Mouse (Mus musculus) embryo, embryonic 9.5 days (tissue): ENCODE measurements at regions not wholly inside any gene's neighbourhood (a gene's known extent, or its start where the extent isn't known, plus 50 kb on each side); places are given as distances from the start of the nearest gene placed in this dataset.
A peak's percentile ranks its signal among the peaks of the same experiment; 100 is the strongest.

Source experiments
- DNase-seq: peaks from one replicate; pipeline ENCODE4 v3.0.0-alpha.2; 2017; ENCODE audit errors: extremely low spot score

DNA sequence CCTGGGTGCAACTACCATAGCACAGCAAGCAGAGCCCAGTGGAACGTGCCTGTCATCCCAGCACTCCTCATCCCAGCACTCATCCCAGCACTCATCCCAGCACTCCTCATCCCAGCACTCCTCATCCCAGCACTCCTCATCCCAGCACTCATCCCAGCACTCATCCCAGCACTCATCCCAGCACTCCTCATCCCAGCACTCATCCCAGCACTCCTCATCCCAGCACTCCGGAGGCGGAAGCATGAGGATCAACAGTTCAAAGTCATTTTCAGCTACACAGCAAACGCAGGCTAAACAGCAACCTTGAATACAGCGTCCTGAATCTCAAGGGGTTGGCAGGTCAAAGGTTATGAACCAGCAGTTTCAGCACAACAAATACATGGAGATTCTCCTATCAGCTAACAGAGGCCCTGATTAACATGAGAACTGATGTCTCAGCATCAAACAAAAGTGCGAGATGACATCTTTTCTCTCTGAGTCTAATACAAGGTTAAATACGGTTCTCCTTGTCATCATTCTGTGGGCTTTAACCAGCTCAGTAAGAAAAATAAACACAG, 211.8 kb downstream of the Pdcd6ip start:
- DNase-seq: no peak

DNA sequence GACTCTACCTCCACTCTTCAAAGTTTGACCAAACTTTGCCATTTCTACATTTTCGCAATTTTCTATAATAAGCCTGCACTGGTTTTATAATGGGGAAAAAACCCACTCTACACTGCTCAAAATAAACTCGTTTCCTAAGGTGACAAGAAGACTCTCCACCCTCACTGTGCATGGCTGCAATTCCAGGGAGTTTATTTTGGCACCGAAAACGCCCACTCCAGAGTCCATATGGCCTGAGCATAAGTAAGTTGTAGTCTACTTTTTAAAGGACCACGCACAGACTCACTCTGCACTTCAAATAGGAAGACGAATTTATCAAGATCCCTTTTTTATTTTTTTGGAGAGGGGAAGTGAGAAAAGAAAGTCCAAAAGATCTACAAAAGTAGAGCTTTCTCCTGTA, 219.4 kb downstream of the Pdcd6ip start:
- DNase-seq: no peak

DNA sequence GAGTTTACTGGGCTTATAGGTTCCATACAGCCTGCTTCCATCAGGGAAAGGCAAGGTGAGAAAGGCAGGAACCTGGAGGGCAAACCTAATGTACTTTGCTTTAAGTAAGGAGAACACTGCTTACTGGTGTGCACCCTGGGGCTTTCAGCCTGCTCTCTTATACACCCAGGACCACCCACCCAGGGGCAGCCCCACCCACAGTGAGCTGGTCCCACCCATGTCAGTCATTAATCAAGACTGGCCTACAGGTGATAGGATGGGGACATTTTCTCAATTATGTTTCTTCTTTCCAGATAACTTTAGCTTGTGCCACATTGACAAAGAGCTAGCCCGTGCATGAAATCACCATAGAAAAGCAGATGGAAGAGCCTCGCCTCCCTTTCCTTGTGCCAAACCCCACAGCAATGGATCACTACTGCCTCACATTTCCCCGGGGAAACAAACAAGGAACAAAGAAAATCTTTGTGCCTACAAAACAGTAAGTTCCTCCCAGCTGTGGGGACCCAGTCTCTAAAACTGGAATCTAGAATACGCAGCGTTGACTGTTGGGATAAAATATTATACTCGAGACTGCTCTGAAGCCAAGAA, 221.5 kb downstream of the Pdcd6ip start:
- no peak for DNase-seq

DNA sequence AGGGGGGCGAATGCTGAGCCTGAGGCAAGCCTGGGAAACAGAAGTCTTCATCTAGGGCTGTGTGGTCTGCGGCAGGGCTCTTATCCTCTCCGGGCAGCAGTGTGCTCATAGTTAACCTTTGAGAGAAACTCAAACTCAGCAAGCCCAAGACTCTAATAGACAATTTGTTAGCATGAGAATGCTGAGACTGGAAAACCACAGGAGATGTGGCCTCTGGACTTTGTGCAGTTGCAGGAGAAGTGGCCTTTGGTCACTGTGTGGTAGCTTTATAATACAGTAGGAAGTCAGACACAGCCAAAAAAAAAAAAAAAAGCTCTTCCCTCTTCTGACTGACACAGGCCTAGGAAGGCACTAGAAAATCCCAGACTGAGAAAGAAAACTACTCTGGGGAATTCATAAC, 228.2 kb downstream of the Pdcd6ip start:
- no peak for DNase-seq

DNA sequence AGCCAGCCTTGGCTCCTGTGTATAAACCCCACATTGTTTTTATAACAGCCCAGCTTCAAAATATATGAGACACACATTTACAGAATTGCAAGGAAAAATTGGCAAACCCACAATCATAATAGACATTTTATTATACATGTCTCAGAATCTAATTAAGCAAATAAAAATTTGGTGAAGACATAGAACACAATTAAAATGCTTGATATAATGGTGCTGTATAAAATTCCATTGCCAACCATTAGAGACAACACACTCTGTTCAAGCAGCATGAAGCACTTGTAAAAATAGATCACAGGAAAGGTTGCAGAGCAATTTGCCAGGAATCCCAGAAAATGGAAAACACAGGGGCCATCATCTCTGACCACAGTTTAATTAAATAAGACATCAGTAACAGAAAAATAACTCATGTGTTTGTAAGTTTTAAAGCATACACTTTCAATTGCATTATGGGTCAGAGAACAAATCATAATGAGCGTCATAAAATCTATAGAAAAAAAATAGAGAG, 229.2 kb downstream of the Pdcd6ip start:
- no peak for DNase-seq

DNA sequence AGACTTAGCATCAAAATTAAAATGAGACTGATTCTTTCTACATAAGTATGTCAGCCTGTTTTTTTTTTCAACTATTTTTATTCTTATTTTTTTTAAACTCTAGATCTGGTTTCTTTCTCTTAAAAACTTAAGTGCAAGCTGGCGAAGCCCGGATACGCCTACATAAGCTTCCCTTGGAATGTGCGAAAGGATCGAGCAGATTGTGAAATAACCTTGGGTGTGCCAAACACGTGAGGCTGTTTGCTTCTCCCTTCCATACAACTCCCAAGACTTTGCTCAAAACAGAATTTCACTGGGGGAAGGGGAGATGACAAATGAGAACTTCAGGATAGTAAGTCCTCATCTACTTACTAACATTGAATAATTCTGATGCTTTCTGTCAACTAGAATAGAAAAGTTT, 236.3 kb downstream of the Pdcd6ip start:
- DNase-seq: no peak

DNA sequence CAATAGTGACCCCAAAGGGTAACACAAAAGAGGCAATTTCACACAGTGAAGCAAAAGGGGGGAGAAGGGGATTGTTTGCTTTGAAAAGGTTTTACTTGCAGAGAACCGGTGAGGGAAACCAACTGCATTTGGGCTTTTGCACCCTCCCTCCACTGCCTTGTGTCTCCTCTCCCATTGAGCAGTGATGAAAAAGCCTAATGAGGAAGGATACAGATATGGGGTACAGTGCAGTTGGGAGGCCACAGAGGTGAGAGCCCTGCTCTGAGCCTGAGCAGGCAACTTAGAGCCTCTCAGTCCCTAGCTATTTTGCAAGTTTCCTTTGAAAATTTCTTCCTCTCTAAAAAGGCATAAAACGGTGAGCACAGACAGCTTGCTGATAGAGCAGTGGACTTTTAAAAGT, 245.2 kb downstream of the Pdcd6ip start:
- DNase-seq: no peak

DNA sequence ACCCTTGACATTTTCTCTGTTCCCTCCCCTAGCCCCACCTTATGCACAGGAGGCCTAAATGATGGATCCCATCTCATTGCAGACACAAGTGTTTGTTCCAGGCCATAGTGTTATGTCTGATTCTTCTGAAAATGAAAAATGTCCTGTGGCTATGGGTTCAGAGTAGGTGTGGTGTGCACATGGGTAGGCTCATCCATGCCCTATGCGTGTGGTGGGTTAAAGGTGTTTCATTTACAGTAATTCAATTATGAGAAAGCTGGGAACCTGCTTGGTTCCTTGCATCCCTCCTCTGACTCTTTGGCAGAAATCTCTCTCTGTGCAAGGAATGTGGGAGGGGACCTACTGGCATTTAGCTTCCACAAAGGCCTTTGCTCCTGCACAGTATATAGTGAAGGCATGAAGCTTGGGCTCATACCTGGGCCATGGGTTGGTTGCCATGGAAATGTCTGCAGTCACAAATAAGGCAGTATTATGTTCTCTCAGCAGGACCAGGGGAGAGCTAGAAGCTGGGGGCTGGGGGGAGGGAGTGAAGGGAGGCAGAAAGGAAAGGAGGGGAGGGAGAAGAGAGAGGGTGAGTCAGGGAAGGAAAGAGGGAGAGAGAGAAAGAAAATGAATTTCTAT, 245.7 kb downstream of the Pdcd6ip start:
- peak; percentile 20 for DNase-seq

DNA sequence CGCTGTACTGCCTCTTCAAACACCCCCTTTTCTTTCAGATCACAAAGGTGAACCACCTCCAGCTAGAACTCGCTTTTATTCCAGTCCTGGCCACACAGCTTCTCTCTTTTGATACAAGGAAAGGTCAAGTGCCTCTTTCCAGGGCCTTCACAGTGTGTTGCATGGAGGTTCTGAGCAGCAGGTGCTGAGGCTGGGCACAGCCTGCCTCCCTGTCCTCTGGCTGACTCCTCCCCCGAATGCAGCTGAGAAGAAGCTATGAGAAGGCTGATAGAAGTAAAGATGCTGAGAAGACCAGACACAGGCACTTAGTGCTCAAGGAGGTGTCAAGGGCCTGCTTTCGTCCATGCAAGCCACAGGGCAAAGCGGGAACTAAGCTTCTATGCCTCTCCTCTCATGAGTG, 248.2 kb downstream of the Pdcd6ip start:
- no peak for DNase-seq

DNA sequence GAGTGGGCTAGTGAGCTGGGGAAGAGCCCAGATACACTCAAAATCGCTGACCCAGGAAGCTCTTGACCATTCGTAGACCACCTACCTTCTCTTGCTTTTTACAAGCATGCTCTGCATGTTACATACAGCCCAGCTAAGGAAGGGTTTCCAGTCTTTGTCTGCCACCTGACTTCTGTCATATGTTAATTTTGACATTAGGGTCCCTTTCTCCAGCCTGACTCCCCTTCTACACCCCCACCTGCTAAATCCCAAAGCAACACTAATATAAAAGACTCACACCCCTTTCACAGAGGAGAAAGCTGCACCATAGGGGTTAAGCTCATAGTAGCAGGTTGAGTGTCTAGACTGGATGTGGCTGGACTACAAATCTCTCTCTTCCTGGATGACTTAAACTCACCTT, 248.8 kb downstream of the Pdcd6ip start:
- DNase-seq: no peak

DNA sequence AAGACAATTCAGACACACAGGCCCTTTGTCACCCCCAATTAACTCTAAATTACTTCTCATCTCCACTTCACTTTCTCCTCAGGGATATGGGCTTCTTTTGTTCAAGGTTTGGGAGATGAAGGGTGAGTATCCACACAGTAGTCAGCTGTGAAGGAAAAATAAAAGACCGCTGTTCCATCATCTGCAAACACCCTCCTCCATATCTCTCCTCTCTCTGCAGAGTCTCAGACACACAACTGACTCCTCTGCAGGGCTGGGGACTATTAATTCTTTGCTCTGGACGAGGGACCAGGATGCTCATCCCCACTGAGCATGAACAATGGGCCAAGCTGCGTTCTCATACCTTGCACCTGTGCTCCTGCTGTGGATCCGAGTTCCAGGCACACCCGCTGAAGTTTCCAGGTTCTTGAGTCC, 249.3 kb downstream of the Pdcd6ip start:
- no peak for DNase-seq

DNA sequence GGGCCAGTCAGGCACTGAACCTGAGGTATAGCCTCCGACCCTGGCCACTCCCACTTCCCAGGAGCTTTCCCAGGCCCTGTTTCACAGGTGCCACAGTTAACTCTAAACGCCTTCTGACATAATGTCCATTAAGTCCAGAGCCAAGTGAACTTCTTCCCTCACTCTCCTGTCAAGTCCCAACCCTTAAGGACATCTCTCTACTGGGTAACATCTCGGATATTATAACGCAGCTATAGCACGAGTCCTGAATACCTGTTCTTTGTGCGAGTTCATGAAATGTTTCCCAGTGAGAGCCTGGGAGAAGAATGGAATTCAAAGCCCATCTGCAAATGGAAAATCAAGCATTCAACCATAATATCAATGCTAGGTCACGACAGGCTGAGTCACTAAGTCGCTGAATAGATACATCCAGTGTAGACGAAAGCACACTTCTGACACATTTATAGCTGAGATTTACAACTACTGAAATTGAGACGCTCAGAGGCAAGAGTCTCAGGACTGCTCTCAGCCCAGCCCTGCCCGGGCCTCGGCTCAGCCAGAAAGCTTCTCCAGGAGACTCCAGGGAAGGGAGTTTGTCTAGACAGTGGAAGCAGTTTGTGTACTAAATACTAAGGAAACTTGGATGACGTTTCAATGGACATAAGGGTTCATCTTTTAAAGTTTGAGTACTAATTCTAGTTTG, 250.7 kb downstream of the Pdcd6ip start:
- no peak for DNase-seq

DNA sequence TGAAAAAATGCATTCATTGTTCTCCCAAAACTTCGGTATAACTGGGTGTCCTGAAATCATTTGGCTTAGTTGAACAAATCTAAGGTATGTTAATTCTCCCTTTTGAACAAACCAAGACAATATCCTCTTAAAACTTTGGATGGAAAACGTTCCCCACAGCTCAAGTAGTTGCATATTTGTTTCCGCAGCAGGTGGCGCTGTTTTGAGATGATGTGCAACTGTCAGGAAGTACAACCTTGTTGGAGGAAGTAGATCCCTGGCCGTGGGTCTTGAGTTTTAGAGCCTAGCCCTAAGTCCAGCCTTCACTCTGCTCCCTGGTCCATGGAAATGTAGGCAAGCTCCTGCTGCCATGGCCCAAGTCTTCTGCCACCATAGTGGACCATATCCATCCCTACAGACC, 252.5 kb downstream of the Pdcd6ip start:
- no peak for DNase-seq

DNA sequence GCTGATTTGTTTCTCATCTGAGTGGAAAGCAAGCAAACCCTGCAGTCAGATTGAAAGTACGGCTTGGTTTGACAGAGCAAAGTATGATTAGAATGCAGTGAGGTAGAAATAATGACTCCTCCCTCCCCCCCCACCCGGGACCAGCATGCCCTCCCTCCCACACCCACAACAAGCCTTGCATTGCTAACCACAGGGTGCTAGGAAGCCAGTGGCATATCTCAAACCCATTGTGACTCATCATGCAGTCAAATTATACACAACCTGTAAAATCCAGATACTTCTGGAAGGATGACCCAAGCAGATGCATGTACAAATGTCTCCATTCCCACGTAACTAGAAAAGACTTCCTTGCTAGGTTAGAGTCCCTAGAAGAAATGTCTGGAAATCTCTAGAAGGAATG, 254.8 kb downstream of the Pdcd6ip start:
- DNase-seq: no peak

DNA sequence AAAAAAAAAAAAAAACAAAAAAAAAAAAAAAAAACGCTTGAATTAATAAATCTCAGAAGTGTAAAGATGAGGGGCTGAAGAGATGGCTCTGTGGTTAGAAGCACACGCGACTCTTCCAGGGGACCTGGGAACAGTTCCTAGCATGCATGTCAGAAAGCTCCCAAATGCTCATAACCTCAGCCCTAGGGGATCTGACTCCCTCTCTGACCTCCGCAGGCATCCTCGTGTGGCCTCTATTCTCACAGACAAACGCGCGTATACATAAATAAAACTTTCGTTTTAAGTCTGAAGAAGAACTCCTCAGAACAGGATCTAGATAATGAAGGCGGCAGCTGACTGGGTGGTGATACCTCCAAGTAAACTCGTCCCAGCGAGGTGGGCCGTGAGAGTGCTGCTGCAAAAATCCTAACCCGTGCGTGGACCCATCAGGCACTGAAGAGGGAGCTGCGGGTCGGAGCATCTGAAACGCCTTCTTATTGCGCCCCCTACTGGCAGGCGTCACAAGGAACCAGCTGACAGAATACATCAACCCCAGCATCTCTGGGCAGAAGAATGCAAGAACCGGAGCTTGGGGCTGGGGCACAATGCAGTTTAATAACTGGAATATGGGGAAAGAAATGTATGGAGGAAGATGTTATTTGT, 266.2 kb downstream of the Pdcd6ip start:
- peak; percentile 81 for DNase-seq

DNA sequence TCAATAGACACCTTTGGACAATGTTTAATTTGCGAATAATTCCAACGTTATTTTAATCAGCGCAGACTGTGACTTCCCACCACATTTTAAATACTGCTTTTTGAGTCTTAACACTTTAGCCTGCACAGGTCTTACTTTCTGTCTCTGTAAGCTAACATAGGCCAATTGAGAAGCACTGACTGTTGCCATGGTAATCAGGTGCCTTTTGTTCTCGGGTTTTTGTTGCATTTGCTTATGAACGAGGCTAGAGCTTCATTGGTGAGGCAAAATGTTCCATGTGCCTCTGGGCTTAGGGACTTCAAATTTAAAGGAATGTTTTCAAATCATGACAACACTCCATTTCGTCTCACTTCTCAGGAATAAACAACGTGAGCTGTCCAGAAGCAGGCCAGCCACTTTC, 269.7 kb downstream of the Pdcd6ip start:
- DNase-seq: no peak

DNA sequence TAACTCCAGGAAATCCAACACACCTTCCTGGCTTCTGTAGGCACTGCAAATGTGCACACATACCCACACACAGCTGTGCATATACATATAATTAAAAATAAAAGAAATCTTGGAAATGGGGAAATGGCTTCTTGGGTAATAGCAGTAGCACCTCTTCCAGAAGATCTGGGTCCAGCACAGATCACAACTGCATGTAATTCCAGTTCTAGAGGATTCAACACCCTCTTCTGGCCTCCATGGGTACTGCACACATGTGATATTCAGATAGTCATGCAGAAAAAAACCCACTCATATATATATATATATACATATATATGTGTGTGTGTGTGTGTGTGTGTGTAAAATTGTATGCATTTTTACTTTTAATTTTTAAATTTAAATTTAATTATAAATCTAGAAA, 272.1 kb downstream of the Pdcd6ip start:
- no peak for DNase-seq

DNA sequence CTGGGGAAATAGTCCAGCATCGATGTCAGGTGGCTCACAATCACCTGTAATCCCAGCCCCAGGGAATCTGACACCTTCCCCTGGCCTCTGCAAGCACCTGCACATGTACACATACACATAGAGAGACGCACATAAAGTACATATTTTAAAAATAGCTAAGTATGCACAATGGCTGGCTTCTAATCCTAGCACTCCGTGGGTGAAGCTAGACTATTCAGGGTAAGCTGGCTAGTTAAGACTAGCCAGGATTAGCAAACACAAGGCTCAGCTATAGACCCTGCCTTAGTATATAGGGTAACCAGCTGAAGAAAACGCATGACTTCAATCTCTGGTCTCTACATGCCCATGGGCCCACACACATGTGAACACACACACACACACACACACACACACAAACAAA, 274.6 kb downstream of the Pdcd6ip start:
- no peak for DNase-seq

DNA sequence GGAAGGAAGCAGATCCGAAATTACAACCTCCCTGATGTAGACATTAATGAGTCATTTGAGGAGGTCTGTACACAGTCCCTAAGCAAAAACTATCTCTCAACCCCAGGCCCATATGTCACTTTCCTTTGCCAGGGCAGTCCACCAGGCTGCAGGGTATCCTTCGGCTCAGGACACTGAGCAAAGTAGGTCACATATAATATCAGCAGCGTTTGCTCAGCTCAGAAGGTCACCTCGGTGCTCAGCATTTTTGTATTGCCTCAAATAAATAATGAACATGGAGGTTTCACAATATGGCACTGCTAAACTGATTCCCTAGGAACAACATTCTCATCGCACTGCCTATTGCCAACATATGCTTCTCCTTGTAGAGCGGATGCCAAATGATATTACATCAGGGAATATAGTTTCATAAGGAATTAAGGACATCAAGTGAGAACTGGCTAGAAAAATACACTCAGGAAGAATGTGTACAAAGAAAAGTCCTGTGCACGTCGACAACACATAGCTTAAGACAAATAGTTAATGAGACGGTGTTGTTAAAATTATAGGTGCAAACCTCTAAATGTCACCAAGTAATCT, 275.4 kb downstream of the Pdcd6ip start:
- no peak for DNase-seq

DNA sequence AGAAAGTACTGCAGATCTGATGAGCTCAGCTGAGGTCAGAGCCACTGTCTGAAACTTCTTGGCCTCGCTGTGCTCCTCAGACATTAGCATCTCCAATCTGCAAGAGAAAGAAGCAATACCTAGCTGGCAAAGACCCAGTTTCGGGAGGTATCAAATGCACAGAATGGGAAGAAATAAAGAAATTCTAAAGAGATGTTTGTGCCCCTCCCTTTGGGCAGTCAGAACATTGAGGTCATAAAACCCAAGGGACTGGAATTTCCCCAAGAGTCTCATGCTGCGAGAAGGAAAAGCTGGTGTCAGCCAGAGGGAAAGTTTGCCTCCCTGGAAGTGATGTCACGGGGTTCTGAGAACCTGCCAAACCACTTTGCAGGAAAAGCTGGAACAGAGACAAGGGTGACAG, 277.6 kb downstream of the Pdcd6ip start:
- DNase-seq: no peak

DNA sequence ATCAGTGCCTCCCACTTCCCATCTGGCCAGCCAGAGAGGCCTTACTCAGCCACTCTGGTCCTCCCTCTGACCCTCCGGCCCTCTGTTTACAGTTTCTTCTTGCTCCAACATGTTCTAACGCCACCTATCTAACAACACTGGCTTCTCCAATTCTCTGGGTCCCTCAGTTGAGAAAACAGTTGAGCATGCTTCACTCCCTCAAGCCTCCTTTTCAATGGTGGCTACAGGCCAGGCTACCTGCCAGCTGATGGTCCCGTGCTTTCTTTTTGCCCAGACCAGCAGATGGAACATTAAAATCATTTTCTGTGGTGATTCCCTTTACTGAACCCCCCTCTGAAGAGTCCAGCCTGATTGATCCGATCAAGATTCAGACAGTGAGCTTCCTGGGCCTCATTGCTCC, 280.8 kb downstream of the Pdcd6ip start:
- DNase-seq: no peak

DNA sequence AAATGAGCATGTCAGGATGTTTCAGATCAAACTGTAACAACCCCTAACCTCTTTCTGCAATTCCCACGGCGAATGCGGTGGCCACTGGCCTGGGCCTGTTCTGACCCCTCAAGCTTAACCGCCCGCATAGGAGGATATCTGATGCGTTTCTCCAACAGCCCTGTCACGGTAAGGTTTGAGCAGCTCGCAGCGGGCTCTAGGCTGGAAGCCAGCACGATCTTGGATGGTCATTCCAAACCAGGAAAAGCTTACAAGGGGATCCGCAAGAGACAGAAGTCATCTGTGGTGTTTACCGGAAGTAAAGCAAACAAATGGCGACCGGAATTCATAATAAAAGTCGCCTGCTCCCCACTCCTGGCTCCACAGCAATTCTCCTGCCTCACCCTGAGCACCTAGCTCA, 281.7 kb downstream of the Pdcd6ip start:
- DNase-seq: no peak
